In the genomic region with DNA sequence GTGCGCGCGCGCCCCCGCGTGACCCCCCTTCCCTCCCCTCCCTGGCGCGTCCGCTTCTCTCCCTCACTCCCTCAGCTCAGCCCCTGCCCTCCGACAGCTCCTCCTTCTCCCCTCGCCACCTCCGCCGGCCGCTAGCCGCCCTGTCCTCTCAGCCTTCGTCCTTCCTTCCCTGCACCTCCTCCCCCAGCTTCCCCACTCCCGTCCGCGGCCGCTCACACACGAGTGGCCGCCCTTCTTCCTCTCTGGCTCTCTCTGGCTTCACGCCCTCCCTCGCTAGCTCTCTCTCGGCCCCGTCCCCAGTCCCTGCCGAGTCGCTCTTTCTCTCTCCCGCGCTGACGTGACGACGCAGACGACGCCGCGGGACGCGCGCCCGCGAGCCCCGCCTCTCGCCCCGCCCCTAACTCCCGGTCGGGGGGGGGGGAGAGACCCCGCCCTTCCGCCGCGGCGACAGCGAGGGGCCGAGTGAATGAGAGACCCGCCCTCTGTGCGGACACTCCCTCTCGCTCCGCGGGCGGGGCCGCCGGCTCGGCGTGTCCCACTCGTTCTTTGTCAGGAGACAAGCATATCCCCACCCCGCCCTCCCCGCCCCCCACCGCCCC, we compare ENCODE assay signal across 8 mouse cellular contexts. TPM values are rescaled to one million over a fixed set of nuclear protein-coding genes. Genes with fewer than 3 reads are reported as not detected.
DNase-seq lines count a peak whose midpoint lies in the region; ATAC-seq and TF ChIP-seq lines count a peak whose summit lies in the region.
"Not testable (repeated sequence)": the region's sequence is repeated elsewhere in the genome, so short reads cannot be mapped to it uniquely, and the experiment has no call there.

A gene (minus strand): TSS at position 345 of the 599 bp plus-strand sequence.

- H3K27ac ChIP-seq in bone marrow macrophage, adult 2 months (ENCODE audit: insufficient read depth, low read depth, low read length), result peak within 1 kb of the TSS; percentile 95
- H3K27ac ChIP-seq in embryonic fibroblast, embryonic 13.5 days (ENCODE audit: insufficient read depth, low read length), result peak within 1 kb of the TSS; percentile 98
- peak within 1 kb of the TSS; percentile 99 for H3K27ac ChIP-seq in heart, embryonic 10.5 days
- peak within 1 kb of the TSS; percentile 99 for H3K27ac ChIP-seq in kidney, embryonic 15.5 days

- H3K4me2 ChIP-seq in kidney, embryonic 15.5 days, result peak within 1 kb of the TSS; percentile 72

- not testable (repeated sequence) for H3K27me3 ChIP-seq in heart, embryonic 10.5 days (ENCODE audit: insufficient read depth, poor library complexity, severe bottlenecking); kidney, embryonic 15.5 days

- peaks cover 19% of the 10 kb centered on the region for H3K36me3 ChIP-seq in heart, embryonic 10.5 days
- not testable (repeated sequence) for H3K36me3 ChIP-seq in kidney, embryonic 15.5 days

- DNase-seq in A20 (ENCODE audit: low read depth, low spot score), result peak; percentile 97
- peak; percentile 98 for DNase-seq in heart, embryonic 10.5 days (ENCODE audit: low spot score)
- DNase-seq in liver, result peak; percentile 96
- DNase-seq in spleen, postnatal 4 days (ENCODE audit: low spot score in 2 of 2), result peak; percentile 91 to 96

- peak within 1 kb of the TSS; percentile 95 for H3K4me3 ChIP-seq in bone marrow macrophage, adult 2 months (ENCODE audit: insufficient read depth, low read length)
- H3K4me3 ChIP-seq in embryonic fibroblast, embryonic 13.5 days (ENCODE audit: insufficient read depth, low read length), result peak within 1 kb of the TSS; percentile 82
- peak within 1 kb of the TSS; percentile 98 for H3K4me3 ChIP-seq in heart, embryonic 10.5 days
- H3K4me3 ChIP-seq in kidney, embryonic 15.5 days (replicated peaks), result peak within 1 kb of the TSS; percentile 100

- ATAC-seq in kidney, embryonic 15.5 days (replicated peaks; ENCODE audit: low FRiP score), result peak; percentile 96
- peak; percentile 85 for ATAC-seq in monocyte, adult 5-6 weeks (replicated peaks; ENCODE audit: insufficient number of reproducible peaks, low FRiP score, low TSS enrichment, poor library complexity, severe bottlenecking)

- TF ChIP-seq CTCF in bone marrow macrophage, adult 2 months (IDR thresholded peaks at IDR 0.05; ENCODE audit: low read depth, low read length); embryonic fibroblast, embryonic 13.5 days (IDR thresholded peaks at IDR 0.05; ENCODE audit: borderline replicate concordance, insufficient read depth, low read length): not testable (repeated sequence)

- not testable (repeated sequence) for TF ChIP-seq POLR2A in bone marrow macrophage, adult 2 months (IDR thresholded peaks at IDR 0.05; ENCODE audit: borderline replicate concordance, low read depth, low read length)
- peak; percentile 77 for TF ChIP-seq POLR2A in embryonic fibroblast, embryonic 13.5 days (IDR thresholded peaks at IDR 0.05; ENCODE audit: low read depth, low read length)

- WGBS in heart, embryonic 10.5 days, result under 1% methylated on average over 57 of the region's 68 CpGs
- under 1% methylated on average over 57 of the region's 68 CpGs for WGBS in kidney, embryonic 15.5 days

- not testable (repeated sequence) for H3K9me3 ChIP-seq in heart, embryonic 10.5 days; kidney, embryonic 15.5 days (replicated peaks)

- peak within 1 kb of the TSS; percentile 99 for H3K9ac ChIP-seq in kidney, embryonic 15.5 days

- peaks cover 11% of the 10 kb centered on the region for H3K4me1 ChIP-seq in bone marrow macrophage, adult 2 months (ENCODE audit: control insufficient read depth, insufficient read depth, low read length)
- H3K4me1 ChIP-seq in embryonic fibroblast, embryonic 13.5 days (ENCODE audit: control insufficient read depth, insufficient read depth, low read length), result not testable (repeated sequence)
- H3K4me1 ChIP-seq in heart, embryonic 10.5 days, result peaks cover 20% of the 10 kb centered on the region
- H3K4me1 ChIP-seq in kidney, embryonic 15.5 days, result peaks cover 15% of the 10 kb centered on the region

RNA-seq across cellular contexts. Expression of the gene that starts here (rescaled TPM):
- 87.7 and 105 TPM in 2 replicates for polyA plus RNA-seq in bone marrow macrophage, adult 2 months (2012; ENCODE audit: insufficient read depth, insufficient read length, missing spikeins)
- 240 and 252 TPM in 2 replicates for polyA plus RNA-seq in embryonic fibroblast, embryonic 13.5 days (2011; ENCODE audit: insufficient read length, low read depth, missing spikeins)
- polyA plus RNA-seq in heart, embryonic 10.5 days (2016; fragmentation: Nextera tagmentation; extraction: Ambion mirVana), result 78.4 and 96.1 TPM in 2 replicates
- 103 and 110 TPM in 2 replicates for polyA plus RNA-seq in kidney, embryonic 15.5 days (2015; fragmentation: Nextera tagmentation; extraction: Ambion mirVana)
- total RNA-seq in monocyte, adult 5-6 weeks (2017), result 112 to 157 TPM (median 127 TPM) in 3 replicates

Comparison
In these comparisons a context has a peak if more than half of its experiments do, and no peak if none do; other contexts are left out.
1. Peak in every context shown above with its lines: DNase-seq, ATAC-seq, H3K4me3 ChIP-seq and H3K27ac ChIP-seq.